1 mouse cellular context compared by ENCODE assay signal in genomic region chr19:4282898-4283553, GRCm38 (mm10).
TF ChIP-seq lines count a peak whose summit lies in the region.

Ankrd13d (minus strand) TSS chr19:4283137.

TF ChIP-seq in CH12.LX, 34 proteins besides CTCF, POLR2A, EP300 and RAD21 (continued from another document):
- peak; percentile 24; the same call in 1 of the 2 replicates for TF ChIP-seq POLR2AphosphoS2 (IDR thresholded peaks at IDR 0.05; ENCODE audit: low read depth, low read length)
TF ChIP-seq in CH12.LX: peak in this region for 13.
